Mouse (Mus musculus) lung, postnatal 14 days (tissue): ENCODE data around the gene Trim69.

Source experiments
- DNase-seq: peaks from one replicate; pipeline ENCODE4 v3.0.0; 2021

Gene Trim69

DNA sequence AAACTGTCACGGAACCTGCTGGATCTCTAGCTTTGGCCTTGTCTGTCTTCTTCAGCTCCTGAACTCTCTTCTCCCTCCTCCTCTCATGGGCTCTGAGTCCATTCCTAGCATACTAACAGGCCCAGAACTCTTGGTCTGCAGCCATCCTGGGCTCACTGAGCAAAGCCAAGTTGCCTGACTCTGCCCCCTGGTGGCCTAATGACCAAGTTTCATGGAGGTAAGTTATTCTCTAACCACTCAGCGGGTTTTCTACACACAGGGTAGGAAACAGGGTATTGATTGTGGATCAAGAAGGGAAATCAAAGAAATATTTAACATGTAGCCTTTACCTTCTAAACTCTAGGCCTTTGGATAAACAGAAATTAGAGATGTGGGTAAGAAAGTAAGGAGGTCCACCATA lies at the start of gene Trim69:
Gene Trim69, plus strand, starts transcription at position 21 of the 400 bp plus-strand sequence.
- DNase-seq: peak; percentile 92

DNA sequence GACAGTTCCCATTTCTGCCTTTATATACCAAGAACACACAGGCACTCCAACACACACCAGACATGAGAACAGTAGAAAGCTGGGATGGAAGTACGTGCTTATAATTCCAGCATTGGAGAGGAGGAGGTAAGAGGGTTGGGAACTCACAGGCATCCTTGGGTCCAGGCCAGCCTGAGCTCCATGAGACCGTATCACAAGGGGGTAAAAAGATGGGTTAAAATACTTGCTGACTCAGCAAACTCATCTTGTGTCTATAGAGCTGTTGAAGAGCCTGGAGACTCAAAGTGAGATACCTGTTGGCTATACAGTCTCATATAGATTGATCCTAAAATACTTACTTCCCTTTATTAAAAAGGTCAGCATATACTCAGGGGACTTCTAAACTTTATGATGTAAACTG lies 43.6 kb upstream of the Trim69 start:
- no peak for DNase-seq

DNA sequence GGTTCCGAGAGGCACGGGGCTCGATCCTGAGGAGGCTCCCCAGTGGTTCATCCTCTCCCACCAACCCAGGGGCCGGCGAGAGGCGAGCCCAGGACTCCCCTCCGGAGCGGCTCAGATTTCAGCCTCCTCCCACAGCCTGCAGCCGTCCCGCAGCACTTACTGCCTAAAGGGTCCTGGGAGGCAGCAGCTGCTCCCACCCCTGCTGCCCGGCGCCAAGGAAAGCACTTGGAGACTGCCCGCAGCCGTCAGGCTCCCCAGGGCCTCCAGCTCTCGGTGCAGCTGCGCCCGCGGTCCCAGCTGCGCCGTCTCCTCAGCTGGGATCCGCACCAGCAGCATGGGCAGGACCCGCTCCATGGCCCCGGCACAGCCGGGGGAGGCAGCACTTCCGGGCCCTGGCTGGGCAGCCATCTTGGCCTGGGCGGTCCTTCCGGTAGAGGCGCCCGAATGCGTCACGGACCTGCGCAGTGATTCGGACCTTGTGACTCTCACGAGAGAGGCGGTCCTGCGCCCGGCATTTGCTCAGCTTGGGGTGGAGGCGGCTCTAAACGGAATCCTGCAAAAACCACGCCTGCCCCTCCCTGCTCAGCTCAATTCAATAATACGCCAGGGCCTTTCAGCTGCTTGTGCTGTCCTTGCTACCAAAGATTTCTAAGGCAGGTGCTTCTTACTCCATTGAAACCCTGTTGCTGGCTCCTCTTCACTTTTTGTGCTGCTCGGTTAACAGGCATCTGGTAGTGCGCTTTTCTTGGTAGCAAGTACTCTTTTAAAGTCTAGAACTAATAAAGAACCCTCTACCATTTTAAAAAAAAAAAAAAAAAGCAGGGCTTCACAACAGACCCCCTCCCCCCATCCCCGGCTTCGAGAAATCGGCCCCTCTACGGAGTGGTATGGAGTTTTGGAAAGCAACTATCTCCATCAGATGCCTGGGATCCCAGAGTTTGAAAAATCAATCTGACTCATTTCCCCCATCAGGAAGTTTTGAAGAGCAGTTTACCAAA lies 42.2 kb upstream of the Trim69 start, which contains the start of gene Spg11:
Gene Spg11, minus strand, starts transcription at position 426 of the 998 bp plus-strand sequence.
- DNase-seq: peak; percentile 98

DNA sequence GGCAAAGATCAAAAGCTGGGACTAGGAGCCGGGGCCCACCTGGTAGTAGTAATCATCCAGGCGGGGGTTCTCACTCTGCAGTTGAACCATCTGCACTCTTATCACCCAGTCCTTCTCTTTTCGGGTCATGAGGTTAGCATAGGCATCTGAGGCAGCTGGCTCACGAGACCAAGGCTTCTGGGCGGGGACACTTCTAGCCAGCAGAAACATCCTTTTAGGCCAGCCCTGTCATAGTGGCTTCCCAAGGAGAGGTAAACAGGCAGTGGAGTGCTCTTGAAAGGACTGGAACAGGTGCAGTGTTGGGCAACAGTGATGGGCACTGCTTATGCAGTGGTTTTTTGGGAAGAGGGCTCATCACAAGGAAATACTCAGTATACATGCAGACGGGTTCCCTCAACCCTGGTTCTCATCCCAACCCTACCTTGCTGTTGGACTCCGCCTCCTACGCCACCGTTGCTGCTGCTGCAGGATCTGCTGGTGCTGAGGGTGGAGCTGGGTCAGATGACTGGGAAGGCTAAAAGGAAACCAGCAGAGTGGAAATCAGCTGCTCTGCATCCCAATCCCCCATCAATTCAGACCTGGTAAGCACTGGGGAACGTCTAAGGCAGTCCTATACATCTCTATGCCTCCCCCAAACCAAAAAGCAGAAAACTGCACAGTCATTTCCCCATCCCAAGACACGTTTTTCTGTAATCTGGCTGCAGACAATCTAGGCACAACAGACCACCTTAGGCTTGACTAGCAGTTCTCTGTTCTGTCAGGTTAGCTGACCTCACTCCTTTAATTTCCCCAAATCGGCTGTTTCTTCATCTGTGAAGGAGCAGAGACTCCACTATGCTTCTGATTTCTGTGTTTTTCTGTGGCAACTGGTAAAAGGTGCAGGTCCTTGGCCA lies 34.6 kb upstream of the Trim69 start:
- no peak for DNase-seq

DNA sequence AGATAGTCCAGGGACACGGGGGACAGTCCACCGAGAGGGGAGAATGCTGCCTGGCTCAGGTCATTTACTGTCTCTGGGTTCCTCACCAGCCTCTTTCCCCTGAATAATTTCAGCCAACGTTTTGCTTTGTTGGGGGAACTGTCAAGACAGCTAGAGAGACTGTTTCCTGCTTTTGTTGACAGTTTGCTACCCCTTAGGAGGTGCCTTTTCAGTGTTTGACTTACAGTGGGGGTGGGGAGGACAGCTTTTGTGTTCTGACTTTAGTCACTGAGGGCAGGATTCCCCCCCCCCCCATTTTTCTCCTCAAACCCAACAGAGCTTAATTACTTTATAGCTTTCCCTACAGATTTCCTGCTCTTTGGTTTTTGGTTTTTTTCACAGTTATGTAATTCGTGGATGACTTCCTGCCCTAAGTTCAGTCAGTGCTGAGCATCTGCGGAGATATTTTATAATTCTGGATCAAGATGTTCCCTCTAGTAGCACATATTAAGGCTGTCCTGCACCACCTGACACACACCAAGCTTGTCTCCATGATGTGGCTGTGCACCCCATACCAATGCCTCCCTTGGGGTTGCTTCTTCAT lies 33.6 kb upstream of the Trim69 start:
- DNase-seq: no peak

DNA sequence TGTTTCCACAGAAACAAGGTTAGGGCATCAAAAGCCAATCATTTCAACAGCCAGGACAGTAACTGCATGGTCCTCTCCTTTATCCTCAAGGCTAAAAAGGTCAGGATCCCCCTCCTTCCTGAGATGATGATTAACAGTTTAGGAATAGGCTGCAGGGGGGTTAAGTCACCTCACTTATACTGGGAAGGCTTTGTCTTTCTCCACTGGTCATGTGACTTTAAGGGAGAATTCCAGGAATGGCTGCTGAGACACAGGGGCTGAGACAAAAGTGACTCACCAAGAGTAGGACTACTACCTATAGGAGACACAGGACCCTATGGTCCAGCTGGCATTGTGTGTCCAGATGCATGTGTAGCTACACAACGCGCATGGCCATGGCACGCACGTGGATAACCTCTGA lies 32.9 kb upstream of the Trim69 start:
- DNase-seq: no peak

DNA sequence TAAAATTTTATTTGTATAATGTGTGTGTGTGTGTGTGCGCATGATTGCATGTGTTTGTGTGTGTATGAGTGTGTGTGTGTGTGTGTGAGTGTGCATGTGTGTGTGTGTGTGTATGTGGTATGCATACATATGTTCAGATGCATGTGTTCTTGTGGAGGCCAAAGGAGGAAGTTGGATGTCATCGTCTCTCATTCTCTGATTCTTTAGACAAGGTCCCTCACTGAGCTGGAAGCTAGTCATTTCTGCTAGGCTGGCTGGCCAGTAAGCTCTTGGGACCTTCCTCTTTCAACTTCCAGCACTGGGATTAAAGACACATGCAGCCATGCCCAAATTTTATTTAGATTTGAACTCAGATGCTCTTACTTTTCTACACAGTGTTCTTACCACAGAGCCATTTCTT lies 28.4 kb upstream of the Trim69 start:
- DNase-seq: no peak

DNA sequence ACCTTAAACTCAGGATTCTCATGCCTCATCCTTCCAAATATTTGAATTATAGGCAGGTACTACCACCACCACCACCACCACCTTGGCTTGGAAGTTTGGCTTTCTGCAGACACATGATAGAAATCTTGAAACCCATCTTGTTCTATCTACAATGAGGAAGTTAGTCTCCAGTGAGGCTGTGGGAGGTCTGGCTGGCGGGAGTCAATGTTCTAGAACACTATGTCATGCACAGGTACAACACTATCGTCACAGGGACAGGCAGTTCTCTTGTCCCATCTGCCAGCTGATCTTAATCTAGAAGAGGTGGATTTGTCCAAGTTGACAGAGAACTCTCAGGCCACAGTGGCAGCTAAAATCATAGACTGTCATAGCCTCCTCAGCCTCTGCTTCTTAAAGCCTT lies 27.9 kb upstream of the Trim69 start:
- DNase-seq: no peak

DNA sequence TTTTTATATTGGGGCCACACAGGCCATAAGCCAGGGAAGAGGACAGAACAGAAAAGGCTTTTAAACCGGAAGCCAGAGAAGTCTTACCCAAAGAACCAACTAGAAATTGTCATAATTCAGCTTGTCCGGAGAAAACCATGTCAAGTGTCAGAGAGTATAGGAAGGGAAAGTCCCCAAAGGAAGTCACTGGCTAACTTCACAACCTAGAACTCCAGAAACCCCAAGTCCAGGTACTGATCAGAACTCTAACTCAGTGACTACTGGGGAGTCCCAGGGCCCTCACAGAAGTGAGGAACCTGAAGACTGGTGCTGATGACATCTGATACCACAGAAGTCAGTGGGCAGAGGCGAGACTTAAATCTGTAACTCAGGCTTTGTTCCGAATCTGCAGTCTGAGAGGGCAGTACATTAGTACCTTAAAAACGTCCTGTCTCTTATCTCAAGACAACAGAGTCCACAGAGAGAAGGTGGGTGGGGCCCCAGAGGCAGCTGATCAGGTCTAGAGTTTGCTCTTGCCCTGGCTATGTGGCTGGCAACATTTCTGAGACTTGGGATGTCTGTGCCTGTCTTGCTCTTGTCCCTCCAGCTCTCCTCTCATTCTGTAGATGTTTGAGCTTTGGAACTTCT lies 22.5 kb upstream of the Trim69 start:
- DNase-seq: no peak

DNA sequence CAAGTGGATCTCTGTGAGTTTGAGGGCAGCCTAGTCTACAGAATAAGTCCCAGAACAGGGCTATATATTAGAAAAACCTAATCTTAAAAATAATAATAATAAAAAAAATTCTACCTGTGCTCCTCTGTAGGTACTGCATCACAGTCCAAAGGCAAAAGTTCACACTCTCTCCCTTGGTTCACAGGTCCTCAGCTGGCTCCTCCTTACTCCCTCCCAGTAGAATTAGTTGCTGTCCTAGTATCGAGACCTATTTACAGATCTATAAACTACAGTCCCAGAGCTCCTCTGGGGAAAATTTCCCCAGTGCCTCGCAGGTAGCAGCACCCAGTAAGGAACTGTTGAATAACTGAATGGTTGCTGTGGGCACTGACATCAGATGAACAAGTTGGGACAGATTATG lies 19.7 kb upstream of the Trim69 start:
- DNase-seq: no peak

DNA sequence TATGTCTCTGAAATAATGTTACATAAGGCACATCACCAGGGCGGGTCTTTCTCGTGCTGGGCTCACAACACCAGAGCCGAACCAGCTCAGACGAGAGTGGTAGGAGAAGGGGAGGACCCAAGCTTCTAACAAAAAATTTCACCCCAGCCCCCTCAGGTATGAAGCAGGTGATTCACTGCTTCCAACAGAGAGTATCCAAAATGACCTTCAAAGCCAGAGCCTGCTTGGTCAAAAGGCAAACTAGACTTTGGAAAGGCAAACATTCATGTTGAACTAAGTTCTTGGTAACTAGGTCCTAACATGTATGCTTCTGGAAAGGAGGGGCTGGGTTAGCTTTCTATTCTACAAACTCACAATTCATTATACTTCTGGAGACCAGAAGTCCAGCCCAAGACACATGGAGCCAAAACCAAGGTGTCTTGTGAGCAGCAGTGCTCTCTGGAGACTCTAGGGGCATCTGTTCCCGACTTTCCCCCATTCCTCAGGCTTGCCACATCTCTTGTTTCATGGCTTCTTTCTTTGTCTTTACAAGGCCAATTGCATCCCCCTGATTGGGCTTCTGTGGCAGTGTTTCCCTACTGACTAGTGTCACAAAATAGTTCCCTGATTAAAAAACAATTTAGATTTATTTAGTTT lies 19.1 kb upstream of the Trim69 start:
- DNase-seq: no peak

DNA sequence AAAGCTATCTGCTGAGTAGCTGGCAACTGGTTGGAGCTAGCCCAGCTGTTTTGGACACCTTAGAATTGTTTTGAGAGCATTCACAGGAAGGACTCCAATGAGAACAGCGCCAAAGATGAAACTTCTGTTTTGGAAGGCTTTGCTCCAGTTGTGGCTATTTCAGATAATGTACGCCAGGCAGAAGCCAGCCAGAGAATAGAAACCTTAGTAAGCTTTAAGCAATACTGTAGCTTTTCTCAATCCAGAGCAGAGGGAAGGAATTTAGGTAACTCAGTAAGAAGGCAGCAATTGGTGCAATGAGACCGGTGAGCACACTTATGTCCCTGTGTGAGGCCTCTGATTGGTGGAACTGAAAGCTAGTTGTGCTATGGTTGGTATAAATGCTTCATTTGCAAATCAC lies 17.4 kb upstream of the Trim69 start:
- no peak for DNase-seq

DNA sequence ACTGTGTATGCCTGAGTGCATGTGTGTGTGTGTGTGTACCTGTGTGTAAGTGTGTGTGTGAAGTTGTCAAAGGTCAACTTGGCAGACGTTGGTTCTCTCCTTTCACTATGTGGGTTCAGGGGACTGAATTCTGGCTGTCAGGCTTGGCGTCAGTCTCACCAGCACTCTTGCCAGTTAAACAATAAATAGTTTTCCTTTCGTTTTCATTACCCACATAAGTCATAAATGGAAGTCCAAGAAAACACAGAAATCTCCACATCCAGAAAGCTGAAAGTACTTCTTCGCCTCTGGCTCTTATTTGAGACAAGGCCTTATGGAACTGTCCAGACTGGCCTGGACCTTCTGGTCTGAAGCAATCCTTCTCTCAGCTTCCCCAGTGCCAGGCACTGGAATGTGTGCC lies 14.7 kb upstream of the Trim69 start:
- no peak for DNase-seq

DNA sequence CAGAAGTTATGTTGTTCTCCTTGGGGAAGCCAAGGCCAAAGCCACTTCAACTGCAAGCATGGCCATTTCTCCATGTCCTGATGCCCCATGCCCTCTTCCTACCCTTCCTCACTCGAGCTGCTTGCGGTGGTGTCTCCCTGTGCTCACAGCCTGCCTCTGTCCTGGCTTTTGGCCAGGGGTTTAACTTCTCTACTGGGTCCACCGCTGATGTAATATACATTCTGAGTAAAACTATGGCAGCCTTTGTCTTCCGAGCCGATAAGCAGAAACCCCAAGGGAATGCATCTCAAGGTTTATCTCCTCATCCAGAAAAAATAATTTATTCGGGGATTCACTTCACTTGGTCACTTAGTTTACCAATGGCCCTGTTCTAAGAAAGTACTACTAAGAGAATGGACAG lies 13.8 kb upstream of the Trim69 start:
- DNase-seq: no peak

DNA sequence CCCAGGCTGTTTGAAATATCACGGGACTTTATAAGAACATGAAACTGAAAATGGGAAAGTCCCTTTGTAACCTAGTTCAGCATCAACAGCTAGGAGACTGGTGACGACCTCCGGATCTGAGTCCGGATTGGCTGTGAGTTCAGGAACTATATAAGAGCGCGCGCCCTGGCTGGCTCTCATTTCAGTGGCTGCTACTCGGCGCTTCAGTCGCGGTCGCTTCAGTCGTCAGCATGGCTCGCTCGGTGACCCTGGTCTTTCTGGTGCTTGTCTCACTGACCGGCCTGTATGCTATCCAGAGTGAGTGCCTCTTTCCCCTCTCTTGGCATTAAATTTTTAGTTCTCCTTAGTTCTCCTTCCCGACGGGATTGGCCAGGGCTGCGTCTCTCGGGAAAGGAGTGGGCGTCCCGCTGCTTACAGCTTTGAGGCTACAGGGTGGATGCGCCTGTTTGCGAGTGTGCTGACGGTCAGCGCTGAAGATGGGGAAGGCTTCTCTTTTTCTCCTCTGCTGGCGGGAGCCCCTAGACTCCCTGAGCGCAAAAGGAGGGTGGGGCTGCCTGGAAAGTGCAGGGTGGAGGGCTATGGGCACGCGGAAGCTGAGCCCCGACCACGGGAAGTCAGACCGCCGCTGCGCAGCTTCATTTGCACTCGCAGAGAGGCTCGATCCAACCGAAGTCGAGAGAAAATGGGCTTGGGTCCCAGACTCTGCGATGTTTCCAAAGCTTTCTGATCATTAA lies 12.8 kb upstream of the Trim69 start, which contains the start of gene B2m:
Gene B2m, plus strand, starts transcription at position 179 of the 734 bp plus-strand sequence.
- DNase-seq: peak; percentile 97

DNA sequence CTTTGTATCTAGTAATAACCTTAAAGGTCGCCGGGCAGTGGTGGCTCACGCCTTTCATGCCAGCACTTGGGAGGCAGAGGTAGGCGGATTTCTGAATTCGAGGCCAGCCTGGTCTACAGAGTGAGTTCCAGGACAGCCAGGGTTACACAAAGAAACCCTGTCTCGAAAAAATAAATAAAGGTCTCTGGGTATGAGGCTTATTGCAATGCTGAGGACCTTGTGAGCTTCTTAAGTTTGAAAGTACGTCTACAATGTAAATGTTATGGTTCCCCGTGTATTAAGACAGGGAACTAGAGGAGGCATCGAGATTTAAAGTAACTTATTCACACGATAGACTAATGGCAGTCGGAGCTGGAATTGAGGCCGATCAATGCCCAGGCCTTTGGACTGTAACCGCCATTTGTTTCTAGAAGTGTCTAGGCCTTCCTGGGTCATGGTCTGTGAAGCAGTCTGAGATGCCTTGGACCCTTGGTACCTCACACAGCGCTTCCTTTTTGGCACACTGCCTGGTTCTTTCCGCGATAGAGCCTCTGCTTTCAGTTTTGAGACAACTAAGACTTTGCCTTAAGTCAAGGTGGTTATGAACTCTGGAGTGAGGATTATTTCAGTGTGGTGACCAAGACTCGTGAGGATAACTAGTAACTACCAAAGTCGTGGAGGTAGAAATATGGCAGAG lies 12.1 kb upstream of the Trim69 start:
- peak; percentile 85 for DNase-seq

DNA sequence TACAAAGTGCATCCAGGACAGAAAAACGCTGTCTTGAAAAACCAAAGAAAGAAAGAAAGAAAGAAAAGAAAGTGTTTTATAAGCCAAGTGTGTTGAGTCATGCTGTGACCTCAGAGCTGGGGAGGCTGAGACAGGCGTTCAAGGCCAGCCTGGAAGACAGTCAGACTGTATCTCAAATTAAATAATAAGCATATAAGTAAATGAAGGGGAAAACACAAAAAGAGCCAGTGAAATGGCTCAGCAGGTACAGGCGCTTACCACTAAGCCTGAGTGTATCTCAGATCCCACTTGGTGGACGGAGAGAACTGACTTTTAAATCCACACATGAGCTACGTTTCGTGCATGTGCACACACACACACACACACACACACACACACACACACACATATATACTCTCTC lies 11.2 kb upstream of the Trim69 start:
- no peak for DNase-seq

DNA sequence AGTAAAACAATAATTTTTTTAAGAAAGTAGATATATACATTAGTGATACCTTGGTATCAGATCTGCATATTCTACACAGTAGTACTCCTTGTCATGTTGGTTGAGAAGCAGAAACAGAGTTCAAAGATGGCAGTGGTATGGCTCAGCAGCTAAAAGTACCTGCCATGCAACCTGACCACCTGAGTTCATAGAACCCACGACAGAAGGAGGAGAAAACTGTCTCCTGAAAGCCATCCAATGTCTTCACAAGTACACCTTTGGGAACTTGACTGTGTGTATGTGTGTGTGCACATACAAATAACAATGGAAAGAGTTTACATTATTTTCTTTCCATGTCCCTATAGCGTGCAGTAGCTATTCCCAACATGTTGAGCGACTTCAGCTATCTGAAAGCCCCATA lies 10.8 kb upstream of the Trim69 start:
- no peak for DNase-seq

DNA sequence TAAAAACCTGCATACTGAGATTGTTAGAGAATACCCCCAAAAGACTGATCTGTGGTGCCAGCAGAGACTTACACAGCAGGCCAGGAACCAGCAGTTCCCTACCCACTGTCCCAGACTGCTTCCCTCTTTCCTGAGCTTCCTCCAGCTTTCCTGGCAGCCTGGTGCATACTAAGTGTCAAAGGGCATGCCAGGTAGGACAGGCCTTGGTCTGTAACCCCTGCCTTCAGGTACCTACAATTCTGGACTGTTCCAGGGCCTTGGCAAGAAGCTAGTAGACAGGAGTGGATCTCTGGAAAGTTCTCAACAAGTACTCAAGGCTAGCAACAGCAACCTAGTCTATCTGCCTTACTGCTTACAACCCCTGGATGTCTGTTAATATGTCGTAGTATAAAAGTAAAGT lies 9.3 kb upstream of the Trim69 start:
- DNase-seq: no peak

DNA sequence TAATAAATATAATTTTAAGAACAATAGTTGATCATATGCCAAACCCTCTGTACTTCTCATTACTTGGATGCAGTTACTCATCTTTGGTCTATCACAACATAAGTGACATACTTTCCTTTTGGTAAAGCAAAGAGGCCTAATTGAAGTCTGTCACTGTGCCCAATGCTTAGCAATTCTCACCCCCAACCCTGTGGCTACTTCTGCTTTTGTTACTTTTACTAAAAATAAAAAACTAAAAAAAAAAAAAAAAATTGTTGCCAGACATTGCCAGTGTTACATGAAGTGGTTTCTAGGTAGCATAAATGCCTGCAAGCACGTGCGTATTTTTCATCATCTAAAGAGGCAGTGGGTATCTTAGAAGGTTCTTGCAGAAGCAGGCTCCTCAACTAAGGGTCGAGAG lies 7.7 kb upstream of the Trim69 start:
- DNase-seq: no peak
